Mouse (Mus musculus): ENCODE measurements around the gene Olfr362. TPM values are rescaled to one million over a fixed set of nuclear protein-coding genes. Genes with fewer than 3 reads are reported as not detected.
"Not testable (repeated sequence)": the region's sequence is repeated elsewhere in the genome, so short reads cannot be mapped to it uniquely, and the experiment has no call there.

Olfr362 gene
- total RNA-seq (2014; rRNA removed) (not detected in 2 replicates), polyA plus RNA-seq (2015; fragmentation: Nextera tagmentation; extraction: Ambion mirVana) (not detected in 2 replicates)

GRCm38 (mm10) chr2:37117810-37118209 is at the start of gene Olfr362:
Olfr362 (minus strand) TSS chr2:37117910.
- Histone ChIP-seq H3K36me3 (ENCODE audit: insufficient read depth, low read length) (no peaks in the 10 kb centered on the region), H3K9ac (replicated peaks; ENCODE audit: low read length) (no peak within 1 kb of the TSS), H3K4me3 (ENCODE audit: low read length) (no peak within 1 kb of the TSS), H3K4me1 (ENCODE audit: insufficient read depth, low read length) (no peaks in the 10 kb centered on the region), H3K27ac (no peak within 1 kb of the TSS), H3K4me2 (ENCODE audit: low read depth, low read length) (no peak within 1 kb of the TSS), H3K9me3 (ENCODE audit: low read length) (0 out of 2 replicates have a peak, but pooled peaks cover 3% of the 10 kb centered on the region), H3K27me3 (ENCODE audit: insufficient read depth, low read length) (no peaks in the 10 kb centered on the region)
- DNase-seq (ENCODE audit: low spot score) (no peak), ATAC-seq (no peak)
- WGBS: 81% methylated on average over 1 of the region's 1 CpGs
- no peak for TF ChIP-seq CTCF (IDR thresholded peaks at IDR 0.05; ENCODE audit: low read depth)

DNA sequence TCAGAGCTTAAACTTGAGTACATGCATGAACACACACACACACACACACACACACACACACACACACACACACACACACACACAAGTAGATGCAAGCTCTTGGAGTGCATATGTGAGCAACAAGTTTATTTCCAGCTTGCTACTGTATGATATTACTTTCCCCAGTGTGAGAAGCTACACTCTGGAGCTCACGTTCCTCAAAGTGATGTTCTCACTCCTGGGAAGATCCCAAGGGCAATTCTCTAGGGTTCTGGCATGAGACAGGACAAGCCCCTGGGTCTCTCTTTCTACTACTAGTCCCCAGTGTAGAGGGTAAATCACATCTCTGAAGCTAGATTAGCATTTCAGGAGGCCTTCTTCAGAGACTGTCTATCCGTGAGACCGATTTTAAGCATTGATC is 21.3 kb upstream of the Olfr362 start, which contains the start of gene Olfr364-ps1:
Olfr364-ps1 (plus strand) TSS at position 301 of the 400 bp plus-strand sequence.
- Histone ChIP-seq H3K9ac (replicated peaks; ENCODE audit: low read length) (no peak within 1 kb of the TSS), H3K27ac (no peak within 1 kb of the TSS), H3K27me3 (ENCODE audit: insufficient read depth, low read length) (no peaks in the 10 kb centered on the region), H3K4me1 (ENCODE audit: insufficient read depth, low read length) (no peaks in the 10 kb centered on the region), H3K4me3 (ENCODE audit: low read length) (no peak within 1 kb of the TSS), H3K4me2 (ENCODE audit: low read depth, low read length) (no peak within 1 kb of the TSS), H3K36me3 (ENCODE audit: insufficient read depth, low read length) (no peaks in the 10 kb centered on the region), H3K9me3 (ENCODE audit: low read length) (peaks cover 4% of the 10 kb centered on the region; the same call in 1 of the 2 replicates)
- DNase-seq (ENCODE audit: low spot score) (no peak), ATAC-seq (no peak)
- TF ChIP-seq CTCF (IDR thresholded peaks at IDR 0.05; ENCODE audit: low read depth): no peak
- 85% methylated on average over 3 of the region's 3 CpGs for WGBS

GRCm38 (mm10) chr2:37089190-37089589 is 28.5 kb downstream of the Olfr362 start, which contains the start of gene Olfr361:
Olfr361 (minus strand) TSS chr2:37089290.
- 50% methylated on average over 1 of the region's 1 CpGs for WGBS
- not testable (repeated sequence) for ATAC-seq

GRCm38 (mm10) chr2:37065446-37065845 is 52.3 kb downstream of the Olfr362 start, which contains the start of gene Olfr360:
Olfr360 (plus strand) TSS chr2:37065746.
- no peak for TF ChIP-seq CTCF (IDR thresholded peaks at IDR 0.05; ENCODE audit: low read depth)
- no peaks in the 10 kb centered on the region for H3K27me3 ChIP-seq (ENCODE audit: insufficient read depth, low read length)
- H3K4me2 ChIP-seq (ENCODE audit: low read depth, low read length): no peak within 1 kb of the TSS
- no peak within 1 kb of the TSS for H3K27ac ChIP-seq
- DNase-seq (ENCODE audit: low spot score) (no peak), ATAC-seq (no peak)
- 0 out of 2 replicates have a peak, but pooled peaks cover 4% of the 10 kb centered on the region for H3K9me3 ChIP-seq (ENCODE audit: low read length)
- no peak within 1 kb of the TSS for H3K4me3 ChIP-seq (ENCODE audit: low read length)
- H3K36me3 ChIP-seq (ENCODE audit: insufficient read depth, low read length): no peaks in the 10 kb centered on the region
- H3K9ac ChIP-seq (replicated peaks; ENCODE audit: low read length): no peak within 1 kb of the TSS
- no peaks in the 10 kb centered on the region for H3K4me1 ChIP-seq (ENCODE audit: insufficient read depth, low read length)

More at GRCm38 (mm10) chr2:37089190-37089589, 28.5 kb downstream of the Olfr362 start, which contains the start of gene Olfr361:
- H3K4me2 ChIP-seq (ENCODE audit: low read depth, low read length); DNase-seq (ENCODE audit: low spot score); H3K36me3 ChIP-seq (ENCODE audit: insufficient read depth, low read length); H3K27ac ChIP-seq; H3K4me3 ChIP-seq (ENCODE audit: low read length); H3K27me3 ChIP-seq (ENCODE audit: insufficient read depth, low read length); H3K9me3 ChIP-seq (ENCODE audit: low read length); H3K4me1 ChIP-seq (ENCODE audit: insufficient read depth, low read length); H3K9ac ChIP-seq (replicated peaks; ENCODE audit: low read length): not testable (repeated sequence)

Other genes starting within 250 kb of the Olfr362 start
- gene Olfr352, start 249.4 kb downstream of the Olfr362 start, total RNA-seq (2014; rRNA removed): not detected in 2 replicates
- not detected in 2 replicates for gene Olfr352, start 249.4 kb downstream of the Olfr362 start, polyA plus RNA-seq (2015; fragmentation: Nextera tagmentation; extraction: Ambion mirVana)
- not detected in 2 replicates for gene Olfr353, start 225.0 kb downstream of the Olfr362 start, total RNA-seq (2014; rRNA removed)
- not detected in 2 replicates for gene Olfr353, start 225.0 kb downstream of the Olfr362 start, polyA plus RNA-seq (2015; fragmentation: Nextera tagmentation; extraction: Ambion mirVana)
- not detected in 2 replicates for gene Olfr354, start 212.2 kb downstream of the Olfr362 start, total RNA-seq (2014; rRNA removed)
- not detected in 2 replicates for gene Olfr354, start 212.2 kb downstream of the Olfr362 start, polyA plus RNA-seq (2015; fragmentation: Nextera tagmentation; extraction: Ambion mirVana)
- not detected in 2 replicates for gene Olfr355, start 189.0 kb downstream of the Olfr362 start, total RNA-seq (2014; rRNA removed)
- gene Olfr355, start 189.0 kb downstream of the Olfr362 start, polyA plus RNA-seq (2015; fragmentation: Nextera tagmentation; extraction: Ambion mirVana): not detected in 2 replicates
- gene Olfr356, start 180.8 kb downstream of the Olfr362 start, total RNA-seq (2014; rRNA removed): not detected in 2 replicates
- gene Olfr356, start 180.8 kb downstream of the Olfr362 start, polyA plus RNA-seq (2015; fragmentation: Nextera tagmentation; extraction: Ambion mirVana): not detected in 2 replicates
- gene Olfr357, start 124.1 kb downstream of the Olfr362 start, total RNA-seq (2014; rRNA removed): not detected in 2 replicates
- not detected in 2 replicates for gene Olfr357, start 124.1 kb downstream of the Olfr362 start, polyA plus RNA-seq (2015; fragmentation: Nextera tagmentation; extraction: Ambion mirVana)
- not detected in 2 replicates for gene Olfr358, start 108.6 kb downstream of the Olfr362 start, total RNA-seq (2014; rRNA removed)
- gene Olfr358, start 108.6 kb downstream of the Olfr362 start, polyA plus RNA-seq (2015; fragmentation: Nextera tagmentation; extraction: Ambion mirVana): not detected in 2 replicates
- gene Olfr360, start 52.2 kb downstream of the Olfr362 start, total RNA-seq (2014; rRNA removed): not detected in 2 replicates
- not detected in 2 replicates for gene Olfr360, start 52.2 kb downstream of the Olfr362 start, polyA plus RNA-seq (2015; fragmentation: Nextera tagmentation; extraction: Ambion mirVana)
- not detected in 2 replicates for gene Olfr361, start 28.6 kb downstream of the Olfr362 start, total RNA-seq (2014; rRNA removed)
- not detected in 2 replicates for gene Olfr361, start 28.6 kb downstream of the Olfr362 start, polyA plus RNA-seq (2015; fragmentation: Nextera tagmentation; extraction: Ambion mirVana)
- not detected in 2 replicates for gene Olfr364-ps1, start 21.4 kb upstream of the Olfr362 start, total RNA-seq (2014; rRNA removed)
- not detected in 2 replicates for gene Olfr364-ps1, start 21.4 kb upstream of the Olfr362 start, polyA plus RNA-seq (2015; fragmentation: Nextera tagmentation; extraction: Ambion mirVana)
- gene Olfr365, start 70.3 kb upstream of the Olfr362 start, total RNA-seq (2014; rRNA removed): not detected in 2 replicates
- gene Olfr365, start 70.3 kb upstream of the Olfr362 start, polyA plus RNA-seq (2015; fragmentation: Nextera tagmentation; extraction: Ambion mirVana): not detected in 2 replicates
- not detected in 2 replicates for gene Olfr366, start 93.7 kb upstream of the Olfr362 start, total RNA-seq (2014; rRNA removed)
- not detected in 2 replicates for gene Olfr366, start 93.7 kb upstream of the Olfr362 start, polyA plus RNA-seq (2015; fragmentation: Nextera tagmentation; extraction: Ambion mirVana)
- gene Olfr368, start 208.6 kb upstream of the Olfr362 start, total RNA-seq (2014; rRNA removed): not detected in 2 replicates
- gene Olfr368, start 208.6 kb upstream of the Olfr362 start, polyA plus RNA-seq (2015; fragmentation: Nextera tagmentation; extraction: Ambion mirVana): not detected in 2 replicates
- 33.5 and 35.9 TPM in 2 replicates for gene Pdcl, start 241.4 kb upstream of the Olfr362 start, total RNA-seq (2014; rRNA removed)
- gene Pdcl, start 241.4 kb upstream of the Olfr362 start, polyA plus RNA-seq (2015; fragmentation: Nextera tagmentation; extraction: Ambion mirVana): 39.9 and 41.1 TPM in 2 replicates